Comparison of ENCODE assay signal across 36 mouse cellular contexts in genomic region chr15:75309186-75309585, GRCm38 (mm10). TPM values are rescaled to one million over a fixed set of nuclear protein-coding genes. Genes with fewer than 3 reads are reported as not detected.
"Had no signal": no experiment of that assay in that cellular context is flagged by ENCODE, and none has a peak within 500 bp of the region (broad histone marks: within the 10 kb centered on the region; RNA-seq: fewer than 3 reads in every experiment).

No protein-coding gene starts in this region.

- DNase-seq: gastrocnemius, adult 2 months; gastrocnemius, postnatal 10 days; gastrocnemius, postnatal 25 days; heart, adult 2 months; heart, postnatal 14 days; heart, postnatal 36 days; kidney, adult 18-20 months; kidney, postnatal 25 days; kidney, postnatal 4 days had no signal

- H3K27ac ChIP-seq: gastrocnemius, adult 2 months; heart, adult 2 months; heart, embryonic 13.5 days; heart, embryonic 15.5 days; hindbrain, embryonic 10.5 days; hindbrain, embryonic 12.5 days; hindbrain, embryonic 14.5 days; intestine, embryonic 15.5 days; kidney, embryonic 15.5 days; kidney, postnatal 0 days; layer of hippocampus, adult 2 months; left cerebral cortex, adult 2 months; limb, embryonic 10.5 days; limb, embryonic 12.5 days; liver, embryonic 12.5 days; liver, embryonic 14.5 days had no signal

- H3K4me1 ChIP-seq: heart, embryonic 13.5 days; heart, embryonic 15.5 days; hindbrain, embryonic 10.5 days; hindbrain, embryonic 12.5 days; intestine, embryonic 15.5 days; kidney, embryonic 15.5 days; limb, embryonic 10.5 days; limb, embryonic 12.5 days; liver, embryonic 12.5 days had no signal

- H3K9ac ChIP-seq: heart, embryonic 13.5 days; heart, embryonic 15.5 days; hindbrain, embryonic 12.5 days; hindbrain, embryonic 14.5 days; intestine, embryonic 15.5 days; kidney, embryonic 15.5 days; limb, embryonic 12.5 days; liver, embryonic 12.5 days; liver, embryonic 14.5 days had no signal

- H3K36me3 ChIP-seq: heart, embryonic 13.5 days; heart, embryonic 15.5 days; hindbrain, embryonic 10.5 days; hindbrain, embryonic 12.5 days; intestine, embryonic 15.5 days; kidney, embryonic 15.5 days; limb, embryonic 10.5 days; limb, embryonic 12.5 days; liver, embryonic 12.5 days had no signal

- H3K4me3 ChIP-seq: gastrocnemius, adult 2 months; heart, adult 2 months; heart, embryonic 13.5 days; heart, embryonic 15.5 days; hindbrain, embryonic 10.5 days; hindbrain, embryonic 12.5 days; intestine, embryonic 15.5 days; kidney, embryonic 15.5 days; layer of hippocampus, adult 2 months; left cerebral cortex, adult 2 months; limb, embryonic 10.5 days; limb, embryonic 12.5 days; liver, embryonic 12.5 days had no signal

- H3K27me3 ChIP-seq: heart, embryonic 13.5 days; heart, embryonic 15.5 days; hindbrain, embryonic 12.5 days; intestine, embryonic 15.5 days; kidney, embryonic 15.5 days; limb, embryonic 12.5 days; liver, embryonic 12.5 days had no signal

RNA-seq across cellular contexts. Expression of gene Ly6f, which starts 41.0 kb away (rescaled TPM):
- total RNA-seq: gastrocnemius, adult 2 months; gastrocnemius, postnatal 10 days; gastrocnemius, postnatal 25 days; gastrocnemius, postnatal 4 days; granulocyte monocyte progenitor cell, adult 5-6 weeks; heart, adult 2 months; heart, postnatal 14 days; heart, postnatal 36 days; layer of hippocampus, adult 2 months; layer of hippocampus, postnatal 10 days; layer of hippocampus, postnatal 25 days; left cerebral cortex, adult 2 months; left cerebral cortex, postnatal 14 days; left cerebral cortex, postnatal 36 days had no signal
- polyA plus RNA-seq: frontal cortex, adult 2 months; heart, adult 2 months; heart, embryonic 11.5 days; heart, embryonic 13.5 days; heart, embryonic 15.5 days; heart, postnatal 0 days; hindbrain, embryonic 10.5 days; hindbrain, embryonic 12.5 days; hindbrain, embryonic 14.5 days; hindbrain, embryonic 16.5 days; inflammation-experienced regulatory T-cells, adult 6 months; kidney, embryonic 15.5 days; limb, embryonic 12.5 days; limb, embryonic 14.5 days; liver, embryonic 14.5 days; liver, embryonic 16.5 days had no signal
